In the genomic region with DNA sequence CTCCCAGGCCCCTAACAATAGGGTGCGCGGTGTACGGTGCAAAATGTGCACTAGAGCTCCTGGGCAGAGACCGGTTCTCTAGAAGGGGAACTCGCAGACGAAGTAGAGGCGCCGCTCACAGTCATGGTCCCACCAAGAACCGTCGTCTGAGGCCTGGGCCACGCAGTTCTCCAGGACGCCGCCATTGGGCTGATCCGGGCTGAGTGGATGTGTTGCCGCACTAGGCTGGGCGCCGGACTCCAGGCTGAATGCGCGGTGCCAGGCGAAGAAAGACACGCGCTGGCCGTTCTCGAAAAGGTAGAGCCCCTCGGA, we compare ENCODE assay signal across 8 mouse cellular contexts. TPM values are rescaled to one million over a fixed set of nuclear protein-coding genes. Genes with fewer than 3 reads are reported as not detected.
DNase-seq lines count a peak whose midpoint lies in the region; ATAC-seq and TF ChIP-seq lines count a peak whose summit lies in the region.

No protein-coding gene starts in this region.

- ATAC-seq in forebrain, postnatal 0 days = peak; percentile 32
- ATAC-seq in megakaryocyte, adult 5-6 weeks (ENCODE audit: poor library complexity, severe bottlenecking) = peak; percentile 14

- no peak for DNase-seq in heart, embryonic 10.5 days (ENCODE audit: low spot score)
- DNase-seq in heart, postnatal 4 days = no peak
- DNase-seq in forebrain, postnatal 0 days = no peak
- DNase-seq in ovary, postnatal 14 days (ENCODE audit: low spot score) = no peak
- no peak for DNase-seq in gastrocnemius, postnatal 25 days
- no peak for DNase-seq in right cerebral cortex, postnatal 25 days

- peaks cover 38% of the 10 kb centered on the region for H3K27me3 ChIP-seq in heart, embryonic 10.5 days (ENCODE audit: insufficient read depth, poor library complexity, severe bottlenecking)
- H3K27me3 ChIP-seq in E14TG2a.4 (ENCODE audit: insufficient read depth, low read length) = peaks cover 33% of the 10 kb centered on the region
- H3K27me3 ChIP-seq in forebrain, postnatal 0 days (ENCODE audit: insufficient read depth, low read length) = no peaks in the 10 kb centered on the region

- no peak for TF ChIP-seq CTCF in E14TG2a.4 (conservative IDR thresholded peaks at IDR 0.05; ENCODE audit: low read length)
- no peak for TF ChIP-seq CTCF in forebrain, postnatal 0 days (IDR thresholded peaks at IDR 0.05; ENCODE audit: low read depth)

- peak overlapping the region; percentile 91 for H3K9ac ChIP-seq in forebrain, postnatal 0 days

- peak overlapping the region; percentile 91 for H3K27ac ChIP-seq in heart, embryonic 10.5 days
- peak overlapping the region; percentile 95 for H3K27ac ChIP-seq in forebrain, postnatal 0 days (ENCODE audit: low read depth, low read length)

- 1% methylated on average over 25 of the region's 25 CpGs for WGBS in heart, embryonic 10.5 days
- WGBS in forebrain, postnatal 0 days = under 1% methylated on average over 25 of the region's 25 CpGs

- peak overlapping the region; percentile 77 for H3K4me2 ChIP-seq in forebrain, postnatal 0 days (ENCODE audit: low read depth)

- no peaks in the 10 kb centered on the region for H3K36me3 ChIP-seq in heart, embryonic 10.5 days
- H3K36me3 ChIP-seq in E14TG2a.4 (ENCODE audit: insufficient read depth, low read length) = no peaks in the 10 kb centered on the region
- H3K36me3 ChIP-seq in forebrain, postnatal 0 days (ENCODE audit: insufficient read depth) = no peaks in the 10 kb centered on the region

- H3K4me1 ChIP-seq in heart, embryonic 10.5 days = peaks cover 13% of the 10 kb centered on the region
- H3K4me1 ChIP-seq in E14TG2a.4 (replicated peaks; ENCODE audit: low read depth, low read length) = peaks cover 55% of the 10 kb centered on the region
- peaks cover 3% of the 10 kb centered on the region; the same call in 1 of the 2 replicates for H3K4me1 ChIP-seq in forebrain, postnatal 0 days (ENCODE audit: insufficient read depth)

- no peaks in the 10 kb centered on the region for H3K9me3 ChIP-seq in heart, embryonic 10.5 days
- no peaks in the 10 kb centered on the region for H3K9me3 ChIP-seq in E14TG2a.4 (ENCODE audit: low read length)
- H3K9me3 ChIP-seq in forebrain, postnatal 0 days (ENCODE audit: low read length) = no peaks in the 10 kb centered on the region

- H3K4me3 ChIP-seq in heart, embryonic 10.5 days = peak overlapping the region; percentile 67
- H3K4me3 ChIP-seq in E14TG2a.4 (replicated peaks; ENCODE audit: low read length) = peak overlapping the region; percentile 95
- peak overlapping the region; percentile 67 for H3K4me3 ChIP-seq in forebrain, postnatal 0 days (ENCODE audit: low read depth, low read length)

RNA-seq across cellular contexts. Expression of a gene that starts 2.3 kb away (rescaled TPM):
- polyA plus RNA-seq in heart, embryonic 10.5 days (2016; fragmentation: Nextera tagmentation; extraction: Ambion mirVana) = 0.60 and 1.2 TPM in 2 replicates
- total RNA-seq in heart, postnatal 4 days (2021) = under 1 TPM; 0.71 to 0.92 TPM
- 3.8 and 4.7 TPM in 2 replicates for total RNA-seq in forebrain, postnatal 0 days (2014; rRNA removed)
- 3.7 and 4.3 TPM in 2 replicates for polyA plus RNA-seq in forebrain, postnatal 0 days (2015; fragmentation: Nextera tagmentation; extraction: Ambion mirVana)
- total RNA-seq in megakaryocyte, adult 5-6 weeks (2015) = 0.80 and 1.9 TPM in 2 replicates
- 0.77 and 1.7 TPM in 2 replicates for total RNA-seq in megakaryocyte, adult 5-6 weeks (2017)
- total RNA-seq in gastrocnemius, postnatal 25 days (2021) = 1 to 10 TPM; 1.9 to 2.6 TPM

RNA-seq across cellular contexts. Expression of a gene that starts 5.6 kb away (rescaled TPM):
- polyA plus RNA-seq in heart, embryonic 10.5 days (2016; fragmentation: Nextera tagmentation; extraction: Ambion mirVana) = 0.47 and 0.84 TPM in 2 replicates
- total RNA-seq in heart, postnatal 4 days (2021) = 1 to 10 TPM; 3.5 to 4.6 TPM
- total RNA-seq in forebrain, postnatal 0 days (2014; rRNA removed) = 31.1 and 34.2 TPM in 2 replicates
- polyA plus RNA-seq in forebrain, postnatal 0 days (2015; fragmentation: Nextera tagmentation; extraction: Ambion mirVana) = 15.4 and 29.7 TPM in 2 replicates
- total RNA-seq in megakaryocyte, adult 5-6 weeks (2015) = 0.02 and 0.07 TPM in 2 replicates
- total RNA-seq in megakaryocyte, adult 5-6 weeks (2017) = not detected in 2 replicates
- total RNA-seq in gastrocnemius, postnatal 25 days (2021) = under 1 TPM; 0.49 to 0.54 TPM

RNA-seq across cellular contexts. Expression of a gene that starts 43.2 kb away (rescaled TPM):
- not detected in 2 replicates for polyA plus RNA-seq in heart, embryonic 10.5 days (2016; fragmentation: Nextera tagmentation; extraction: Ambion mirVana)
- total RNA-seq in heart, postnatal 4 days (2021) = not detected
- not detected in 2 replicates for total RNA-seq in forebrain, postnatal 0 days (2014; rRNA removed)
- polyA plus RNA-seq in forebrain, postnatal 0 days (2015; fragmentation: Nextera tagmentation; extraction: Ambion mirVana) = not detected in 2 replicates
- total RNA-seq in megakaryocyte, adult 5-6 weeks (2015) = not detected in 2 replicates
- total RNA-seq in megakaryocyte, adult 5-6 weeks (2017) = not detected in 2 replicates
- not detected for total RNA-seq in gastrocnemius, postnatal 25 days (2021)

RNA-seq across cellular contexts. Expression of a gene that starts 47.2 kb away (rescaled TPM):
- not detected in 2 replicates for polyA plus RNA-seq in heart, embryonic 10.5 days (2016; fragmentation: Nextera tagmentation; extraction: Ambion mirVana)
- total RNA-seq in heart, postnatal 4 days (2021) = not detected
- not detected in 2 replicates for total RNA-seq in forebrain, postnatal 0 days (2014; rRNA removed)
- polyA plus RNA-seq in forebrain, postnatal 0 days (2015; fragmentation: Nextera tagmentation; extraction: Ambion mirVana) = 0.12 TPM in 1 of 2 replicates, not detected in the other
- not detected in 2 replicates for total RNA-seq in megakaryocyte, adult 5-6 weeks (2015)
- total RNA-seq in megakaryocyte, adult 5-6 weeks (2017) = not detected in 2 replicates
- not detected for total RNA-seq in gastrocnemius, postnatal 25 days (2021)

RNA-seq across cellular contexts. Expression of a gene that starts 57.9 kb away (rescaled TPM):
- polyA plus RNA-seq in heart, embryonic 10.5 days (2016; fragmentation: Nextera tagmentation; extraction: Ambion mirVana) = 121 and 136 TPM in 2 replicates
- total RNA-seq in heart, postnatal 4 days (2021) = 10 to 100 TPM; 72.0 to 72.7 TPM
- 250 and 333 TPM in 2 replicates for total RNA-seq in forebrain, postnatal 0 days (2014; rRNA removed)
- polyA plus RNA-seq in forebrain, postnatal 0 days (2015; fragmentation: Nextera tagmentation; extraction: Ambion mirVana) = 312 and 332 TPM in 2 replicates
- 19.9 and 20.8 TPM in 2 replicates for total RNA-seq in megakaryocyte, adult 5-6 weeks (2015)
- 17.2 and 23.0 TPM in 2 replicates for total RNA-seq in megakaryocyte, adult 5-6 weeks (2017)
- total RNA-seq in gastrocnemius, postnatal 25 days (2021) = 1 to 10 TPM; 6.1 to 8.0 TPM
